Mouse (Mus musculus): Measurements from ENCODE around the gene Ctbp1.

GRCm38 (mm10) chr5:33238256-33238645 lies 36.5 kb downstream of the Ctbp1 start:
- TF ChIP-seq CTCF (IDR thresholded peaks at IDR 0.05; ENCODE audit: borderline replicate concordance, insufficient read depth, low read length) (no peak), POLR2A (IDR thresholded peaks at IDR 0.05; ENCODE audit: low read depth, low read length) (no peak)
